Mouse (Mus musculus): ENCODE results near the gene Gstt1. TPM values are rescaled to one million over a fixed set of nuclear protein-coding genes. Genes with fewer than 3 reads are reported as not detected.
"Not testable (repeated sequence)": the region's sequence is repeated elsewhere in the genome, so short reads cannot be mapped to it uniquely, and the experiment has no call there.

Gene Gstt1
- polyA plus RNA-seq (2014; fragmentation: Nextera tagmentation; extraction: Ambion mirVana): 6.9 and 7.6 TPM in 2 replicates

DNA sequence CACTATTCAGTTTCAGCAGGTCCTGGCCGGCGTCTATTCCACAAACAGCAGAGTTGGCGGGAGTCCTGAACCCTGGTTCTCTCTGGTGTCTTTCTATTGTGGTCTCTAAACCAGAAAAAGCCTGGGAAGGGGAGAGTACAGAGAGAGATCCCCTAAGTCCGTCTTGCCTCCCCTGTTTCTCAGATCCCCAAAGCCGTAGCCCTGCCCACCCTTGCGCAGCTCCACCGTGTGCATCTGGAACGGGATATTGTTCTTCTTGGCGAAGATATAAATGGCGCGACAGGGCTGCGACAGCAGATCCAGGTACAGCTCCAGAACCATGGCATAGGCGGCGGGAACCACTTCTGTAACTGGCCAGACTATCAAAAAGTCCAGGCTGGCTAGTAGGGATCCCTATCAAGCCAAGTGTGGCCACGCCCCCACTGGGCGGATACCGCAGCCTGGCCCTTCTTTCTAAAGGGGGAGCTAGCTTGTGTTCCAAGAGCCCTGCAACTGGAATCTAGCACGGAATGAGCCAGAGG lies at the start of gene Gstt1:
TSS of gene Gstt1 (minus strand) at position 409 of the 521 bp plus-strand sequence.
- H3K4me2 ChIP-seq (ENCODE audit: low read depth, low read length): peak within 1 kb of the TSS; percentile 74
- H3K36me3 ChIP-seq (replicated peaks; ENCODE audit: control insufficient read depth, insufficient read depth, low read depth, low read length): no peaks in the 10 kb centered on the region
- peak within 1 kb of the TSS; percentile 33 for H3K4me3 ChIP-seq (ENCODE audit: low read depth, low read length)
- no peaks in the 10 kb centered on the region; the same call in 1 of the 2 replicates for H3K27me3 ChIP-seq (ENCODE audit: control insufficient read depth, insufficient read depth, low read length)
- DNase-seq (ENCODE audit: low spot score): peak; percentile 63
- 2% methylated on average over 18 of the region's 18 CpGs for WGBS
- peak within 1 kb of the TSS; percentile 53 for H3K9ac ChIP-seq (replicated peaks; ENCODE audit: low read length)
- no peaks in the 10 kb centered on the region for H3K4me1 ChIP-seq (ENCODE audit: control insufficient read depth, insufficient read depth, low read length)
- ATAC-seq (replicated peaks; ENCODE audit: insufficient number of reproducible peaks, low FRiP score, low TSS enrichment, low read depth): peak; percentile 24; the same call in 1 of the 2 replicates
- no peak within 1 kb of the TSS for H3K27ac ChIP-seq (replicated peaks; ENCODE audit: low read depth, low read length)
- no peaks in the 10 kb centered on the region for H3K9me3 ChIP-seq (replicated peaks; ENCODE audit: control insufficient read depth, low read length)

DNA sequence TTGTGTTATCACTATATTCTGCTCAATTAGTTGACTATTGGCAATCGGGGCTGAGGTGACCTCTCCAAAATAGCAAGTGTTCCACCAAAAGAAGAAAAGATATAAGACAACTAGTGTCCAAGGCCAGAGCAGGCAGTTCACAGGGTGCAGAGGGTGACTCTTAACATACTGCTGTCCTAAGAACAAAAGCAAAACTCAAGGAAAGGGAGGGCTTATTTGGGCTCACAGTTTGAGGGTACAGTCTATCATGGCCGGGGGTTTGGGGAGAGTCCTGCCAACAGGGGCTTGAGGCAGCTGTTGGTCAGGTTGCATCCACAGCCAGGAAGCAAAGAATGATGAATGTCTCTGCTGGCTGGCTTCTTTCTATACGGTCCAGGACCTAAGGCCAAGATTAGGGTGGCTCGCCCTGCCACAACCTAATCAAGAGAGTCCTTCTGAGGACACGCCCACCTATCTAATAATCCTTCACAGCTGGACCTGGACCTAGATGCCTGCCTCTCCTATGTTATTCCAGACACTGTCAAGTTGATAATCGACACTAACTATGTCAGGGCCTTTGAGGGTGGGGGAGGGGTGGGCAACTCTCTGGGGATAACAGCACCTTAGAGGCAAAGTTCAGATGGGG lies 47.0 kb upstream of the Gstt1 start:
- no peak overlapping the region for H3K4me3 ChIP-seq (ENCODE audit: low read depth, low read length)
- no peak for DNase-seq (ENCODE audit: low spot score)
- 80% methylated on average over 6 of the region's 6 CpGs for WGBS

GRCm38 (mm10) chr10:75844800-75845199 lies 46.4 kb upstream of the Gstt1 start:
- no peaks in the 10 kb centered on the region for H3K9me3 ChIP-seq (replicated peaks; ENCODE audit: control insufficient read depth, low read length)
- H3K36me3 ChIP-seq (replicated peaks; ENCODE audit: control insufficient read depth, insufficient read depth, low read depth, low read length): no peaks in the 10 kb centered on the region
- WGBS: 87% methylated on average over 1 of the region's 1 CpGs
- H3K9ac ChIP-seq (replicated peaks; ENCODE audit: low read length): no peak overlapping the region
- no peak overlapping the region for H3K4me2 ChIP-seq (ENCODE audit: low read depth, low read length)
- H3K27ac ChIP-seq (replicated peaks; ENCODE audit: low read depth, low read length): no peak overlapping the region
- no peak for DNase-seq (ENCODE audit: low spot score)
- no peak overlapping the region for H3K4me3 ChIP-seq (ENCODE audit: low read depth, low read length)
- no peaks in the 10 kb centered on the region for H3K27me3 ChIP-seq (ENCODE audit: control insufficient read depth, insufficient read depth, low read length)
- no peaks in the 10 kb centered on the region for H3K4me1 ChIP-seq (ENCODE audit: control insufficient read depth, insufficient read depth, low read length)
- no peak for ATAC-seq (replicated peaks; ENCODE audit: insufficient number of reproducible peaks, low FRiP score, low TSS enrichment, low read depth)

More for the DNA sequence above, 47.0 kb upstream of the Gstt1 start:
- no peak overlapping the region for H3K9ac ChIP-seq (replicated peaks; ENCODE audit: low read length)
- H3K9me3 ChIP-seq (replicated peaks; ENCODE audit: control insufficient read depth, low read length): no peaks in the 10 kb centered on the region
- H3K4me2 ChIP-seq (ENCODE audit: low read depth, low read length): no peak overlapping the region
- H3K27ac ChIP-seq (replicated peaks; ENCODE audit: low read depth, low read length): no peak overlapping the region
- H3K27me3 ChIP-seq (ENCODE audit: control insufficient read depth, insufficient read depth, low read length): no peaks in the 10 kb centered on the region
- H3K4me1 ChIP-seq (ENCODE audit: control insufficient read depth, insufficient read depth, low read length): no peaks in the 10 kb centered on the region
- ATAC-seq (replicated peaks; ENCODE audit: insufficient number of reproducible peaks, low FRiP score, low TSS enrichment, low read depth): no peak
- no peaks in the 10 kb centered on the region for H3K36me3 ChIP-seq (replicated peaks; ENCODE audit: control insufficient read depth, insufficient read depth, low read depth, low read length)

DNA sequence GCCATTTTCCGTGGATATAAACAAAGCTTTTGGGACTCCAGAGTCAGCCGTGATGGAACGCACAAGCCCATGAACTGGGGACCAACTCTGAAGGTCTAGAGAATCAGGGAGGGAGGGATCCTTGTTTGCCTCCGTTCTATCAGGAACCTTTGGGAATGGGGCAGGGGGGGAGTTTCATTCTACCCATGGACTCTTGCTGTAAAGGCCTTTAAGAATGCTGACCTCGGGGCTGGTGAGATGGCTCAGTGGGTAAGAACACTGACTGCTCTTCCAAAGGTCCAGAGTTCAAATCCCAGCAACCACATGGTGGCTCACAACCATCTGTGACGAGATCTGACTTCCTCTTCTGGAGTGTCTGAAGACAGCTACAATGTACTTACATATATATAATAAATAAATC lies 45.5 kb upstream of the Gstt1 start:
- not testable (repeated sequence) for ATAC-seq (replicated peaks; ENCODE audit: insufficient number of reproducible peaks, low FRiP score, low TSS enrichment, low read depth); H3K4me3 ChIP-seq (ENCODE audit: low read depth, low read length); H3K36me3 ChIP-seq (replicated peaks; ENCODE audit: control insufficient read depth, insufficient read depth, low read depth, low read length); DNase-seq (ENCODE audit: low spot score); H3K9ac ChIP-seq (replicated peaks; ENCODE audit: low read length); H3K27ac ChIP-seq (replicated peaks; ENCODE audit: low read depth, low read length); H3K9me3 ChIP-seq (replicated peaks; ENCODE audit: control insufficient read depth, low read length); H3K4me1 ChIP-seq (ENCODE audit: control insufficient read depth, insufficient read depth, low read length); H3K27me3 ChIP-seq (ENCODE audit: control insufficient read depth, insufficient read depth, low read length); H3K4me2 ChIP-seq (ENCODE audit: low read depth, low read length)
- WGBS: 82% methylated on average over 6 of the region's 6 CpGs

GRCm38 (mm10) chr10:75839092-75839491 lies 40.7 kb upstream of the Gstt1 start:
- ATAC-seq (replicated peaks; ENCODE audit: insufficient number of reproducible peaks, low FRiP score, low TSS enrichment, low read depth): no peak
- WGBS: 85% methylated on average over 10 of the region's 10 CpGs

GRCm38 (mm10) chr10:75837248-75837759 lies 38.9 kb upstream of the Gstt1 start, which contains the start of gene Gstt2:
Gene Gstt2 (minus strand): TSS chr10:75837424.
- Histone ChIP-seq H3K4me1 (ENCODE audit: control insufficient read depth, insufficient read depth, low read length) (peaks cover 3% of the 10 kb centered on the region), H3K4me3 (ENCODE audit: low read depth, low read length) (peak within 1 kb of the TSS; percentile 24), H3K27me3 (ENCODE audit: control insufficient read depth, insufficient read depth, low read length) (peaks cover 3% of the 10 kb centered on the region), H3K36me3 (replicated peaks; ENCODE audit: control insufficient read depth, insufficient read depth, low read depth, low read length) (no peaks in the 10 kb centered on the region), H3K9me3 (replicated peaks; ENCODE audit: control insufficient read depth, low read length) (no peaks in the 10 kb centered on the region), H3K4me2 (ENCODE audit: low read depth, low read length) (peak within 1 kb of the TSS; percentile 74), H3K9ac (replicated peaks; ENCODE audit: low read length) (peak within 1 kb of the TSS; percentile 68), H3K27ac (replicated peaks; ENCODE audit: low read depth, low read length) (peak within 1 kb of the TSS; percentile 64)
- DNase-seq (ENCODE audit: low spot score): peak; percentile 98
- WGBS: 0% methylated on average over 21 of the region's 21 CpGs
- ATAC-seq (replicated peaks; ENCODE audit: insufficient number of reproducible peaks, low FRiP score, low TSS enrichment, low read depth): peak; percentile 84

More at GRCm38 (mm10) chr10:75839092-75839491, 40.7 kb upstream of the Gstt1 start:
- DNase-seq (ENCODE audit: low spot score): no peak
- no peaks in the 10 kb centered on the region for H3K36me3 ChIP-seq (replicated peaks; ENCODE audit: control insufficient read depth, insufficient read depth, low read depth, low read length)
- no peaks in the 10 kb centered on the region; the same call in 1 of the 2 replicates for H3K27me3 ChIP-seq (ENCODE audit: control insufficient read depth, insufficient read depth, low read length)
- H3K27ac ChIP-seq (replicated peaks; ENCODE audit: low read depth, low read length): no peak overlapping the region
- H3K4me1 ChIP-seq (ENCODE audit: control insufficient read depth, insufficient read depth, low read length): peaks cover 3% of the 10 kb centered on the region
- H3K9ac ChIP-seq (replicated peaks; ENCODE audit: low read length): no peak overlapping the region
- no peaks in the 10 kb centered on the region for H3K9me3 ChIP-seq (replicated peaks; ENCODE audit: control insufficient read depth, low read length)
- no peak overlapping the region for H3K4me2 ChIP-seq (ENCODE audit: low read depth, low read length)
- H3K4me3 ChIP-seq (ENCODE audit: low read depth, low read length): no peak overlapping the region

DNA sequence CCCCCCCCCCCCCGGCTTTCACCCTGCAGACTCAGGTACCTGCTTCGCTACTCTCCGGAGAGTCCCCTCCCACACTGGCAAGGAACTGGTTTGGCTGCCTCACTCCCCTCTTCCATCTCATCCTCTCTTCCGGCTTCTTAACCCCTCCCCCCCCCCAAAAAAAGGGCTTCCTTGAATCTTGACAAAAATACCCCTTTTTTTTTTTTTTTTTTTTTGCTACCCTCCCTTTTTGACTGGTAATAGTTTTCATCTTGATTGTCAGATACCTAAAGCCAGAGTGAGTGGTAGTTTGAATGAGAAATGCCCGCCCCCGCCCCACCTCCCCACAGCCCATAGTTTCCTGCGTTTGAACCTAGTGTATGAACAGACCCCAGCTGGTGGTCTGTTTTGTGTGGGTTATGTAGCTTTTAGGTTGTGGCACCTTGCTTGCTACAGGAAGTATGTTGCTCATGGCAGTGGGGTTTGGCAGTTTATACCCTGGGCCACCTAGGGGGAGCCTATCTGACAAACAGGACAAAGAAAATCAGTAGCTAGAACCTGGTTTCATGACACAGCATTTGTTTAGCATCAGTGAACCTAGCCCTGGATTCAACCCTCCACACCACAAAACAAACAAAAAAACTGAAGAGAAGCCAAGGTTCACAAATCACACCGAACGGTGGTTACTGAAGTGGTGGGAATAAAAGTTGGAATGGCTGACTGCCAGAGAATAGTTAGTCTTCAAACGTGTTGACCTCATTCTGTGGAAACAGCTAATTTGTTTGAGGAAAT lies 37.6 kb upstream of the Gstt1 start:
- ATAC-seq (replicated peaks; ENCODE audit: insufficient number of reproducible peaks, low FRiP score, low TSS enrichment, low read depth): no peak
- Histone ChIP-seq H3K9me3 (replicated peaks; ENCODE audit: control insufficient read depth, low read length) (no peaks in the 10 kb centered on the region), H3K4me1 (ENCODE audit: control insufficient read depth, insufficient read depth, low read length) (peaks cover 3% of the 10 kb centered on the region), H3K27ac (replicated peaks; ENCODE audit: low read depth, low read length) (no peak overlapping the region), H3K9ac (replicated peaks; ENCODE audit: low read length) (no peak overlapping the region), H3K4me3 (ENCODE audit: low read depth, low read length) (no peak overlapping the region), H3K27me3 (ENCODE audit: control insufficient read depth, insufficient read depth, low read length) (peaks cover 3% of the 10 kb centered on the region), H3K36me3 (replicated peaks; ENCODE audit: control insufficient read depth, insufficient read depth, low read depth, low read length) (no peaks in the 10 kb centered on the region), H3K4me2 (ENCODE audit: low read depth, low read length) (peak overlapping the region; percentile 19; the same call in 1 of the 2 replicates)
- 24% methylated on average over 9 of the region's 10 CpGs for WGBS
- DNase-seq (ENCODE audit: low spot score): no peak

All from embryonic facial prominence, embryonic 11.5 days (tissue).